Mouse (Mus musculus): ENCODE measurements around the gene Cyp2d10.
"Not testable (repeated sequence)": the region's sequence is repeated elsewhere in the genome, so short reads cannot be mapped to it uniquely, and the experiment has no call there.

The Cyp2d10 gene

GRCm38 (mm10) chr15:82401516-82401915, 5.5 kb downstream of the Cyp2d10 start:
- DNase-seq (ENCODE audit: low read depth, low spot score) = no peak

DNA sequence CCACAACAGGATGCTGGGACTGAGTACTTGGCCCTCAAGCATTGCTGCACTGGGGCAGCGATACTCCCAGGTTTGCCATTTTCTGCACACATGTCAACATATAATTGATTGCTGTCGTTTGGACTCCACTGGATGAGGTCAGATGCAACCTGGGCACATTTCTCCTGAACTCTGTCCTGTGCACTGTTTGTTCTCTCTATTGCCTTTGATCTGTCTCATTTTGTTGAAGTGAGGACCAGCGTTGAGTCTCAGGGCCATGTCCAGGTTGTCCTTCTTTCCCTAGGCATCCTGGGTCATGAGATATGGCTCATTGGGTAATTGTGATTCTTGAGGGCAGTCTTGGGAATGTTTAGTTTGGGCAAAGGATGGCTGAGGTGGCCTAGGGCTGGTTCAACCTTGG, 11.0 kb downstream of the Cyp2d10 start:
- DNase-seq (ENCODE audit: low read depth, low spot score) = not testable (repeated sequence)

DNA sequence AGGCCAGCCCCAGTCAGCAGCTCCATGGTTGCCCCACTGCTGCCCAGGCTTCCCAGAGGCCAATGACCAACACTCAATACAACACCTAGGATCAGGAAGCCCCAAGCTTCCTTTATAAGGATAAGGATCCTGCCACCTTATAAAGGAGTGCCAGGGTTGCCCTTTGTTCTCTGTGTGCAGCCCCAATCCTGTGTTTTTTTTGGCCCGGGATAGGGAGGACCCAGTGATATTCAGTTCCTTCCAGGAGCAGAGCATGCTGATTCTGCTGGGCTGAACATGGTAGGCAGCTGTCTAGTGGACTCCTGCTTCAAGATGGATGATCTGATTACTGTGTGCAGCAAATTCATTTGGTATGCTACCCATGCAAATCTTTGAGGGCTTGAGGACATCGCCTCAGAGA, 13.1 kb downstream of the Cyp2d10 start, which contains the start of gene Cyp2d11:
Gene Cyp2d11, minus strand, starts transcription at position 101 of the 400 bp plus-strand sequence.
- DNase-seq (ENCODE audit: low read depth, low spot score) = not testable (repeated sequence)

DNA sequence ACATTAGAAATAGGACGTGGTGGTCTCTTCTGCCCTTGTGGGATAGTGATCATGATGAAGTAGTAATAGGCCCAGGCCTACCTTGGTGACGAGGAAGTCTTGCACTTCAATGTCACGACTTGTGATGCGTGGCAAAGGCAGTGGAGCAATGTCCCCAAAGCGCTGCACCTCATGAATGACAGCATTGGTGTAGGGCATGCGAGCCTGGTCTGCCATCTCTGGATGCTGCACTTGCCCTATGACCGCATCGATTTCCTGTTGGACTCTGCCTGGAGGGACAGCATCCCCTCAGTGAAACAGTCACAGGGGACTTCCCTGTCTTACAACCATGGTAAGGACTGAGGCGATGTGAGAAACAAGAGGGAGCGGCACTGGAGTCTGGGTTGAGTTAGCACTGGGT, 17.1 kb downstream of the Cyp2d10 start:
- not testable (repeated sequence) for DNase-seq (ENCODE audit: low read depth, low spot score)

GRCm38 (mm10) chr15:82385729-82386128, 21.3 kb downstream of the Cyp2d10 start:
- no peak for DNase-seq (ENCODE audit: low read depth, low spot score)

DNA sequence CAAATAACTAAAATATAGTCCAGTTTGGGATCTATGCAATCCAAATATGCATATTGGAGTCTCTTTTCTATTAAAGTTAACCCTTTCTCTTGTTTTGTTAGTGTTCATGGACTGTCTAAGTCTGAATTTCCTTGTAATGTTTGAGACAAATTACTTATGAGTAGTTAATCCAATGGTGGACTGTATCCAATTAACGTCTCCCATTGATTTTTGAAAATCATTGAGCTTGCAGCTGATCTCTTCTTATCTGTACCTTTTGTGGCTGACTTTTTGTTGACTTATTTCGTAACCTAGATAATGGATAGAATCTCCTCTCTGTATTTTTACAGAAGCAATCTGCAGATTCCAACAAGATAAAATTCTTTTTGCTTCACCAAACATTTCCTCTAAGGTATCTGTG, 24.6 kb downstream of the Cyp2d10 start:
- DNase-seq (ENCODE audit: low read depth, low spot score) = no peak

DNA sequence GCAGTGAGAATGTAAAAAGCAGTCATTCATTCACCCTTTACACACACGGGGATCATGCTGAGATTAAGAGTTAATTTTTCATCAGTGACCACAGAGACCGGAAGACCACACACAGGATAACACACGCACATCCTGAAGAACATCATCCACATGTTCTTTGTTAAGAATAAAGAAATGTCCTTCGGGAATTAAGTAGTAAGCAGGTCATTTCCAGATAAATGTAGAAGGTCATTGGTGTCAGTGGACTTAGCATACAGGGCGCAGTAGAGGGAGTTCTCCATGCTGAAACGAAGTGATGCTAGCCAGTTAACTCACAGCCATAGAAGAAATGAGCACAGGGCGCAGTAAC, 26.3 kb downstream of the Cyp2d10 start:
- DNase-seq (ENCODE audit: low read depth, low spot score) = no peak

DNA sequence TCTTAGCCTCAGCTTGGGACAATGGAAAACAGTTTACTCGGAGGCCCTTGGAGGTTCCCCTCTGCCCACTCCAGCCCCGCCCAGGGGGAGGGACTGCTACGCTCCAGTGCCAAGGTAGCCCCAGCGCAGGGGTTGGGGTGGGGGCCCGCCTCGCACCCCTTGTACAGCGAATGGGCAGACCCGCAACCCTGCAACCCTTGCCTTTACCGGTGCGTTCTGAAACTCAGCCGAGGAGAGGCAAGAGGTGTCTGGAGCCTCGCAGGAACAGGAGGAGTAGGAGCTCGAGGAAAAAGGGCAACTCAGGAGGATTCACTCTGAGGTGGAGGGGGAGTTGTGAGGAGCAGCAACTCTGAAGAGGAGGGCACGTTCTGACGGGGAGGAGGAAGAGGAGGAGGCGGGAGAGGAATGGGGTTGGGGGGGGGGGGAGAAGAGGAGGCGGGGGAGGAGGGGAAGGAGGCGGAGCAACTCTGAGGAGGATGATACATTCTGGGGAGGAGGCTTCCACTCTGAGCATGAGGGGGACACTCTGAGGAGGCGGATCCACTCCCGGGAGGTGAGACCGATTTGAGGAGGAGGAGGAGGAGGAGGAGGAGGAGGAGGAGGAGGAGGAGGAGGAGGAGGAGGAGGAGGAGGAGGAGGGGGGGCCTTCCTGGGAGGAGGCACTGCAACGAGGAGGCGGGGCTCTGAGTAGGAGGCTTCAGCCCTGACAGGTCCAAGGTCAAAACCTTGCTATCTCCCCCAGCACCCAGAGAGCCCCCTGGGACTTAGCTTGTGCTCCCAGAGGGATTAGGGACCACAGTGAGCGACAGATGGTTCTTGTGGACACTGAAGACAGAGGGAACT, 26.9 kb downstream of the Cyp2d10 start, which contains the start of gene Cyp2d22:
Gene Cyp2d22, minus strand, starts transcription at position 390 of the 843 bp plus-strand sequence.
- peak; percentile 21 for DNase-seq (ENCODE audit: low read depth, low spot score)

DNA sequence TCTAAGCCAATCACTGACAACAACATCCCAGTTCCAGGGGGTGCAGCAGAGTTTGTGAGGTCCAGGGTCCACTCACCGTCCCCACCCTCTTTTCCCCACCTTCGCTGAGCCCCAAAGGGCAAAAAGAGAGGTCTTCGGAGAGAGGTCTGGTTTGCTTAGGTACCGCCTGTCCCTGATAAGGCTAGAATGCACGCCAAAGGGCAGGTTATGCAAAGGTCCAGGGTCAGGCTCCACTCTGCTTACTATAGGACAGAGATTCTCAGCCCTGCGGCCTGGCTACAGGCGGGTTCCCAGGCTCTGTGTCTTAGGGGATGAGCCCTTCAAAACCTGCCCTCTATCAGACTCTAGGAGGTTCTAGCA, 27.5 kb downstream of the Cyp2d10 start:
- DNase-seq (ENCODE audit: low read depth, low spot score) = no peak

GRCm38 (mm10) chr15:82378261-82379180, 28.5 kb downstream of the Cyp2d10 start:
- DNase-seq (ENCODE audit: low read depth, low spot score) = no peak

GRCm38 (mm10) chr15:82377701-82378100, 29.3 kb downstream of the Cyp2d10 start:
- DNase-seq (ENCODE audit: low read depth, low spot score) = no peak

GRCm38 (mm10) chr15:82376393-82377138, 30.4 kb downstream of the Cyp2d10 start:
- no peak for DNase-seq (ENCODE audit: low read depth, low spot score)

GRCm38 (mm10) chr15:82375855-82376254, 31.1 kb downstream of the Cyp2d10 start:
- no peak for DNase-seq (ENCODE audit: low read depth, low spot score)

DNA sequence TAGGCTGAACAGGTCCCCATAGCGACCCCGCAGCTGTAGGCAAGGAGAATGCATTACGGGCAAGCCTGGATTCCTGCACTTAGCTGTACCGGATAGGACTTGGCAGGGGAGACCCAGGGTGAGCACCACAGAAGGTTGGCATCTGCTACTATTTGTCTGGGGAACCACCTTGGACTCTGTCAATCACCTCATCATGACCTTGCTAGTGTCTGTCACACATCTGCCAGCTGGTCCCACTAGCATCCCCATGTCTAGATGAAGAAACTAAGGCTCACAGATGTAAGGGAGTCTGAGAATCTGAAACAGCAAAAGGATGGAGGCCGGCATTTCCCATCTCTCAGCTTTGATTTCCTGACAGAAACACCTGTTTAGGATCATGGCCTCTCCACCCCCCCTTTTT, 32.6 kb downstream of the Cyp2d10 start:
- DNase-seq (ENCODE audit: low read depth, low spot score) = no peak

DNA sequence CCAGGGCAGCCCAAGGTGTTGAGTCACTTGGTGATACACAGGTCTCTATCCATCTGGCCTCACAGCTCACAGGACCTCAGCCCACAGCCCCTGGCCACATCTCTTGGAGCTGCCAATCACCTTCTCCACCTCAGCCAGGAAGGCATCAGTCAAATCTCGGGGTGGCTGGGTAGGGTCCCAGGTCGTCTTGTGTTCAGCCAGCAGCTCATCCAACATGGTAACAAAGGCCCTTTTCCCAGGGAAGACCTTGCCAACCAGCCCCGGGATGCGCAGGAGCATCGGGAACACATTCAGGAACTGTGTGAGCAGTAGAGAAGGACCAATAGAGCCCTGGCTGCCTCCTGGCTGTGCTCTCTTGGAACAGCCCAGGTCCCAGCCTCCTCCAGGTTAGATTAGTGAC, 34.0 kb downstream of the Cyp2d10 start:
- no peak for DNase-seq (ENCODE audit: low read depth, low spot score)

DNA sequence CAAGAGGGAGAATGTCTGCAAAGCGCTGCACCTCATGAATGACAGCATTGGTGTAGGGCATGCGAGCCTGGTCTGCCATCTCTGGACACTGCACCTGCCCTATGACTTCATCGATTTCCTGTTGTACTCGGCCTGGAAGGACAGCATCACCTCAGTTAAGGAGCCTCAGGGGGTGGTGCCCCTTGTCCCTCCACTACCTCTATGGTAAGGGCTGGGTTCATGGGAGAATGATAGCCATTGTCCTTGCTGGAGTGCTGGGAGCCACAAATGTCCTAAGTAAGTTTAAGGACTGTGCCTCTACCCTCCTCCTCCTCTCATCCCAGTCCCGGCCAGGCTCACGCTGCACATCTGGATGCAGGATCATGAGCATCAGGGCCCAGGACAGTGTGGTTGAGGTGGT, 34.5 kb downstream of the Cyp2d10 start:
- no peak for DNase-seq (ENCODE audit: low read depth, low spot score)

GRCm38 (mm10) chr15:82368851-82369250, 38.1 kb downstream of the Cyp2d10 start:
- no peak for DNase-seq (ENCODE audit: low read depth, low spot score)

DNA sequence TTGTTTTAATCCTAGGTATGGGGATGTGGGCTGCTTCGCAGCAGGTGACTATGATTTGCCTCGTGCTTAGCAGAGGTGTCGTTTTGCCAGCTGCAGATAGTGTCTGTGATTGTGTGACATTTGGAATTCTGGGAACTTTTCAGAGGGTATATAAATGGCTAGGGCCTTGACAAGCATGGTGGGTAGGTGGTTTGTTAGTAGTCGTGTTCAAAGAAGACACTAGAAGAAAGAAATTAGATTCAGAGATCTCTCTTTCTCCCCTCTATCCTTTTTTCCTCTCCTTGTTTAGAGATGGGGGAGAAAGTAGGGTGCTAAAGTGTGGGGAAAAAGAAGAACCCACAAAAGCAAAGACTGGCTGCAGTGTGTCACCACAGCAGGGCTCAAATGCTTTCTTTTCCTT, 38.8 kb downstream of the Cyp2d10 start:
- DNase-seq (ENCODE audit: low read depth, low spot score) = no peak

GRCm38 (mm10) chr15:82364561-82364960, 42.4 kb downstream of the Cyp2d10 start:
- DNase-seq (ENCODE audit: low read depth, low spot score) = not testable (repeated sequence)

- not testable (repeated sequence) for DNase-seq (ENCODE audit: low read depth, low spot score)
Observed at GRCm38 (mm10) chr15:82363801-82364200, 43.2 kb downstream of the Cyp2d10 start.

GRCm38 (mm10) chr15:82362234-82362633, 44.8 kb downstream of the Cyp2d10 start:
- DNase-seq (ENCODE audit: low read depth, low spot score) = no peak
